Mouse (Mus musculus): ENCODE results near the gene Kcnh5. TPM values are rescaled to one million over a fixed set of nuclear protein-coding genes. Genes with fewer than 3 reads are reported as not detected.

Kcnh5 gene
- polyA plus RNA-seq, 1 experiment from 2014 or later = 0.67 TPM

Other genes starting within 250 kb of the Kcnh5 start
- gene Rhoj, start 131.0 kb upstream of the Kcnh5 start, polyA plus RNA-seq (2016; fragmentation: Nextera tagmentation; extraction: Ambion mirVana) = 23.4 and 25.6 TPM in 2 replicates
- not detected in 2 replicates for gene Gphb5, start 239.4 kb upstream of the Kcnh5 start, polyA plus RNA-seq (2016; fragmentation: Nextera tagmentation; extraction: Ambion mirVana)

Data from midbrain, embryonic 10.5 days (tissue).